Mouse (Mus musculus) E14TG2a.4 (cell line): Measurements from ENCODE around the gene Adh1.

Experiments
- CTCF ChIP-seq: conservative IDR thresholded peaks from 2 replicates; pipeline ENCODE4 v1.5.1; 2014; ENCODE audit warnings: low read length
- POU5F1 ChIP-seq: IDR thresholded peaks from 2 replicates; pipeline ENCODE4 v1.6.1; 2014; ENCODE audit warnings: low read length, borderline replicate concordance

DNA sequence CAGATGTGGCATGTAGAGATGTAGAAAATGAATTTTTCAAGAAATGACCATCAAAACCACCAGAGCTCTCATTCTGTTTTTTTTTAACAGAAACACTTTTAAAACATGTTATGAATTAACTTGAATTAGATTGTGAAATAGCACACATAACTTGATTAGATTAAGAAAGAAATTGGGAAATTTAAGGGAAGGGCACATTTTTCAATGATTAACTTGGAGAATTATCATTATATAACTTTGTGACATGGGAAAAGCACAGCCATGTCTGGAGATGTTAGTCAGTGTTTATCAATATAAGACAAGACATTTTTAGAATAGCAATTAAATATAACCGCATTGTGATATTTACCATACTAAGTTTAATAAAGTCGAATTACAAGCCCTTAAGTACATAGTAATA lies 29.3 kb upstream of the Adh1 start:
- TF ChIP-seq POU5F1, result no peak
- no peak for TF ChIP-seq CTCF
